Mouse (Mus musculus): ENCODE measurements around the gene C2cd2l. TPM values are rescaled to one million over a fixed set of nuclear protein-coding genes. Genes with fewer than 3 reads are reported as not detected.

C2cd2l gene
- 6.6 TPM for polyA plus RNA-seq (2014; fragmentation: Illumina TruSeq; extraction: RNeasy Lipid Tissue Mini Kit (QIAGEN cat#74804); ENCODE audit: low replicate concordance)

DNA sequence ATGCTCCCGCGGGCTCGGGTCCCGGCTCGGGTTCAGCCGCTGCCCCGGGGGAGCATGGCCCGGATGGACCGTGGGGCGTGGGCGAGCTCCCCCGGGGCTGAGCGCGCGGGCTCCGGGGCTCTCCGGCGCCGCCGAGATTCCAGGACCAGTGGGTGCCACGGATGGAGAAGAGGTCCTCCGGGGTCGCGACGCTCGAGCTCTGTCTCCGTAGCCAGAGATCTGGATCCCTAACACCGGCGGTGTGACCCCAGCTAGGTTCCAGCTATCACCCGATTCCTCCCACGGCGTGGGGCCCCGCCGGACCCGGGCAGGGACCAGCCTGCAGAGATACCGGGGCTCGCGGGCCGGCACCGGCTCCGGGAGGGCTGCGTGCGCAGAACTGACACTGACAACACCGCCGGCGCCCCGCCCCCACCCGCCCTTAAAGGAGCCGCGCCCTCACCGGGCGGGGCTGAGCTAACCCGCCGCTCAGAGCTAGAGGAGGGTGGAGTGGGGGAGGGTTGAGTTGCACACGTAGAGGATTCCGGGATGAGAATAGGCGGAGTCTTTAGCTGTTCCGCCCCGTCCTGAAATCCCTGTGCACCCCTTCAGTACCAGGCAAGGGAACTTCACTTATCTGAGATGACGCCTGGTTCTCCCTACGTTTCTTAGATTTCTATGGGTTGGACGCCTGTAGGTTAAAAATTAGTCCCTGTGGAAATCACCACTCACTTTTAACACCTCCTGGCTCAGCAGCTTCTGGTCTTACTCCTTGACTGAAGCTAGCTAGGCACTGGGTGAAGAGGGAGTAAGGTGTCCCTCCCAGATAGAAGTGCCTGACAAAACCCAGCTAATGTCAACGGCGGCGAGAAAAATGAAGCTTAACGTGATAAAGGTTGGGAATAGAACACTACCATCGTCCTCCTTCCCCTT, at the start of gene C2cd2l:
Gene C2cd2l, minus strand, starts transcription at position 399 of the 912 bp plus-strand sequence.

GRCm38 (mm10) chr9:44361190-44361917, 41.3 kb upstream of the C2cd2l start, which contains the start of gene Vps11:
Gene Vps11, minus strand, starts transcription at chr9:44361670.

DNA sequence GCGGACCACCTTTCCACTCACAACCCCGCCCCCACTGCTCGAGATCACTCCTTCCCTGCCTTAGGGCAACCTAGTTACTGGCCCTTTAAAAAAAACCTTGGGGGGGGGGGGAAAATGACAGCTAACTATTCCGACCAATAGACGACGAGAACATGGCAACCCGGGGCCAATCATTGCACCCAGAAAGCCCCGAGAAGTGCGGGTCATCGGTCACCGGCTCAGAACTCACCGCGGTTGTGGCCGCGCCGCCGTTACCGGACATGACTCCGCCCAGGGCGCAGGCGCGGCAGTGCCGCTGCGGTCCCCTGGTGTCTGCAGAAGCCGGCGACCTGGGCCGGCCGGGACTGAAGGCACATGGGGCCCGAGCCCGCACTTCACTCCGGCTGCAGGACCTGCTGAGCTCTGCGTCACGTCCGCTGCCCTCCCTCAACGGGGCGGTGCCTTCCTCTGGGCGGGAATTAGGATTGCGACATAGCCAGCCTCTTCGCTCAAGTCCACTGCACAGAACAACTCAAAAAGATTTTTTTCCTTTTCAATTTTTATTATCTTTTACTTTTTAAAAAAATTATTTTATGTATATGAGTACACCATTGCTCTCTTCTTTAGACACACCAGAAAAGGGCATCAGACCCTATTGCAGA, 23.8 kb upstream of the C2cd2l start, which contains the start of gene Hmbs:
Gene Hmbs, minus strand, starts transcription at position 448 of the 641 bp plus-strand sequence.

GRCm38 (mm10) chr9:44334396-44335330, 14.6 kb upstream of the C2cd2l start, which contains the start of gene H2afx:
Gene H2afx, plus strand, starts transcription at chr9:44334694.

DNA sequence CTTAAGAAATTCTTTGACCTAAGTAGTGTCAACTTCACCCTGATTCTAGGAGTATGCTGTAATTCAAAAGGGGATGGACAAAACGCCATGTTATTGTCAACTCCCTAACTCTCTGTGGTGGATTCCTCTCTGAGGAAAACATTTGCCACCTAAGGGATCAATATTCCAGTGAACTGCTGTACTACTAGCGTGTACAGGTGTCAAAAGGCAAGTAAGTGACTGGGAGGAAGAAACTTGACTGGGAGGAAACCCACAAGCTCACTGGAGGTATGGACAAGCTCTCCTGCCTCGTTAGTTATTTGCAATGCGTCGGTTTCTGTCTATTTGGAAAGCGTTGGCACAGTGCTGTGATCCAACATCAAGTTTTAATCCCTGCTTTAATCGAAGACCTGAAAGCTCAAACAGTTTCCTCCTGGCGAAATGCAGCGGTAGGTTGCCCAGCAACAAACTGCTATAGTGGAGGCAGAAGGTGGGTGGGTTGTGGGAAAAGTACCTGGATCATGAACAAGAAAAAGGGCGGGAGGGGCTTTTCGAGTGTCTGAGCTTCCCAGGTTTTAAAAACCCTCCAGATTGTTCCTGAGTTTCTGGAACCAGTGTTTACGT, 5.8 kb upstream of the C2cd2l start, which contains the start of gene Dpagt1:
Gene Dpagt1, plus strand, starts transcription at position 252 of the 603 bp plus-strand sequence.

GRCm38 (mm10) chr9:44305466-44306079, 14.5 kb downstream of the C2cd2l start, which contains the start of gene Hinfp:
Gene Hinfp, minus strand, starts transcription at chr9:44305671.

DNA sequence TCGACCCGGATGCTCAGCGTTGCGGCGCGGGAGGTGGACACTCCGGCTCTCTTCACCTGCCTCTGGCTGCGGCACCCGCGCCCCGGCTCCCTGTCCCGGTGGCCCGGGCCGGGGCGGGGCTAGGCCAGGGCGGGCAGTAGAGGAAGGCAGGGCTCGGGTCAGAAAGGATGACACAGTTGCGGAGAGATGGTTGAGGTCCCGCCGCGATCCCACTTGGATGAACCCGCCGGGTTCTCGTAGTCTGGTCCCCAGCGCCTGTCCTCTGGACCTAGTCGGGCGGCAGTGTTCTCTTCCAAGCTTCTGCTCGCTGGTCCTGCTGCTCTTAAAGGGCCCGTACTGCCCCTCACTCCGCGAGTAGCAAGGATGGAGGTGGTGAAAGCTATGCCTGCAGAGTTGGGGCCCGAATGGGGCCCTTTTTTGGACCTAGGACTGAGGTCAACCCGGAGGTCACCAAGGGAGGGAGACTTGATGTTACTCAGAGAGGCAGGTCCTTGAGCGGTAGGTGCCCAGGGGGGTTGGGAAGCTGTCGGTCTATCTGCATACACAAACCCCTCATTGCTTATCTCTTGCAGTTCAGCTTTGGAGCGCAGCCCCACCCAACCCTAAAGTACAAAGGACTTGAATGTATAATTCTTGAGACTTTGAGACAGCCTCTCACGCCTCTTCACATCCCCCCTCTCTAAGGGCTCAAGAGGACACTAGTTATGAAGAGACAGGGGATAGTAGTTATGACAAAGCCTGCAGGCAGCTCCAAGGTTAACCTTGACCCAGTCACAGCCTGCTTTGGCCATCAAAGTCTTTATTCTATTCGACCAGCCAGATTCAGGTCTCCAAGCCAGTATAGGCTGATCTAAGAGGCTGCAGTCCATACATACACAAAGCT, 31.8 kb downstream of the C2cd2l start, which contains the start of gene Abcg4:
Gene Abcg4, minus strand, starts transcription at position 540 of the 883 bp plus-strand sequence.

GRCm38 (mm10) chr9:44268432-44268831, 51.7 kb downstream of the C2cd2l start, which contains the start of gene Nlrx1:
Gene Nlrx1, minus strand, starts transcription at chr9:44268599.

Other genes with a start within 250 kb of the C2cd2l start
- not detected for gene Mfrp, start 218.6 kb downstream of the C2cd2l start, polyA plus RNA-seq (2014; fragmentation: Illumina TruSeq; extraction: RNeasy Lipid Tissue Mini Kit (QIAGEN cat#74804); ENCODE audit: low replicate concordance)
- gene C1qtnf5, start 213.0 kb downstream of the C2cd2l start, polyA plus RNA-seq (2014; fragmentation: Illumina TruSeq; extraction: RNeasy Lipid Tissue Mini Kit (QIAGEN cat#74804); ENCODE audit: low replicate concordance) = not detected
- gene Gm49380, start 206.8 kb downstream of the C2cd2l start, polyA plus RNA-seq (2014; fragmentation: Illumina TruSeq; extraction: RNeasy Lipid Tissue Mini Kit (QIAGEN cat#74804); ENCODE audit: low replicate concordance) = not detected
- gene Rnf26, start 206.8 kb downstream of the C2cd2l start, polyA plus RNA-seq (2014; fragmentation: Illumina TruSeq; extraction: RNeasy Lipid Tissue Mini Kit (QIAGEN cat#74804); ENCODE audit: low replicate concordance) = 0.45 TPM
- gene Mcam, start 185.8 kb downstream of the C2cd2l start, polyA plus RNA-seq (2014; fragmentation: Illumina TruSeq; extraction: RNeasy Lipid Tissue Mini Kit (QIAGEN cat#74804); ENCODE audit: low replicate concordance) = 3.6 TPM
- gene Cbl, start 86.2 kb downstream of the C2cd2l start, polyA plus RNA-seq (2014; fragmentation: Illumina TruSeq; extraction: RNeasy Lipid Tissue Mini Kit (QIAGEN cat#74804); ENCODE audit: low replicate concordance) = 39.1 TPM
- not detected for gene Ccdc153, start 79.6 kb downstream of the C2cd2l start, polyA plus RNA-seq (2014; fragmentation: Illumina TruSeq; extraction: RNeasy Lipid Tissue Mini Kit (QIAGEN cat#74804); ENCODE audit: low replicate concordance)
- gene Pdzd3, start 68.8 kb downstream of the C2cd2l start, polyA plus RNA-seq (2014; fragmentation: Illumina TruSeq; extraction: RNeasy Lipid Tissue Mini Kit (QIAGEN cat#74804); ENCODE audit: low replicate concordance) = 2.2 TPM
- not detected for gene Nlrx1, start 51.7 kb downstream of the C2cd2l start, polyA plus RNA-seq (2014; fragmentation: Illumina TruSeq; extraction: RNeasy Lipid Tissue Mini Kit (QIAGEN cat#74804); ENCODE audit: low replicate concordance)
- gene Abcg4, start 31.7 kb downstream of the C2cd2l start, polyA plus RNA-seq (2014; fragmentation: Illumina TruSeq; extraction: RNeasy Lipid Tissue Mini Kit (QIAGEN cat#74804); ENCODE audit: low replicate concordance) = not detected
- gene Hinfp, start 14.6 kb downstream of the C2cd2l start, polyA plus RNA-seq (2014; fragmentation: Illumina TruSeq; extraction: RNeasy Lipid Tissue Mini Kit (QIAGEN cat#74804); ENCODE audit: low replicate concordance) = 18.5 TPM
- 7.8 TPM for gene Dpagt1, start 5.7 kb upstream of the C2cd2l start, polyA plus RNA-seq (2014; fragmentation: Illumina TruSeq; extraction: RNeasy Lipid Tissue Mini Kit (QIAGEN cat#74804); ENCODE audit: low replicate concordance)
- 4.3 TPM for gene H2afx, start 14.4 kb upstream of the C2cd2l start, polyA plus RNA-seq (2014; fragmentation: Illumina TruSeq; extraction: RNeasy Lipid Tissue Mini Kit (QIAGEN cat#74804); ENCODE audit: low replicate concordance)
- gene Hmbs, start 23.9 kb upstream of the C2cd2l start, polyA plus RNA-seq (2014; fragmentation: Illumina TruSeq; extraction: RNeasy Lipid Tissue Mini Kit (QIAGEN cat#74804); ENCODE audit: low replicate concordance) = 18.0 TPM
- 4.8 TPM for gene Vps11, start 41.4 kb upstream of the C2cd2l start, polyA plus RNA-seq (2014; fragmentation: Illumina TruSeq; extraction: RNeasy Lipid Tissue Mini Kit (QIAGEN cat#74804); ENCODE audit: low replicate concordance)
- gene Hyou1, start 59.2 kb upstream of the C2cd2l start, polyA plus RNA-seq (2014; fragmentation: Illumina TruSeq; extraction: RNeasy Lipid Tissue Mini Kit (QIAGEN cat#74804); ENCODE audit: low replicate concordance) = 7.2 TPM
- gene Slc37a4, start 76.6 kb upstream of the C2cd2l start, polyA plus RNA-seq (2014; fragmentation: Illumina TruSeq; extraction: RNeasy Lipid Tissue Mini Kit (QIAGEN cat#74804); ENCODE audit: low replicate concordance) = 21.7 TPM
- 316 TPM for gene Rps25, start 86.9 kb upstream of the C2cd2l start, polyA plus RNA-seq (2014; fragmentation: Illumina TruSeq; extraction: RNeasy Lipid Tissue Mini Kit (QIAGEN cat#74804); ENCODE audit: low replicate concordance)
- gene Trappc4, start 87.3 kb upstream of the C2cd2l start, polyA plus RNA-seq (2014; fragmentation: Illumina TruSeq; extraction: RNeasy Lipid Tissue Mini Kit (QIAGEN cat#74804); ENCODE audit: low replicate concordance) = 40.2 TPM
- gene Ccdc84, start 98.3 kb upstream of the C2cd2l start, polyA plus RNA-seq (2014; fragmentation: Illumina TruSeq; extraction: RNeasy Lipid Tissue Mini Kit (QIAGEN cat#74804); ENCODE audit: low replicate concordance) = 16.5 TPM
- not detected for gene Foxr1, start 120.9 kb upstream of the C2cd2l start, polyA plus RNA-seq (2014; fragmentation: Illumina TruSeq; extraction: RNeasy Lipid Tissue Mini Kit (QIAGEN cat#74804); ENCODE audit: low replicate concordance)
- not detected for gene Upk2, start 134.7 kb upstream of the C2cd2l start, polyA plus RNA-seq (2014; fragmentation: Illumina TruSeq; extraction: RNeasy Lipid Tissue Mini Kit (QIAGEN cat#74804); ENCODE audit: low replicate concordance)
- gene Bcl9l, start 162.5 kb upstream of the C2cd2l start, polyA plus RNA-seq (2014; fragmentation: Illumina TruSeq; extraction: RNeasy Lipid Tissue Mini Kit (QIAGEN cat#74804); ENCODE audit: low replicate concordance) = 0.89 TPM
- gene Cxcr5, start 241.6 kb upstream of the C2cd2l start, polyA plus RNA-seq (2014; fragmentation: Illumina TruSeq; extraction: RNeasy Lipid Tissue Mini Kit (QIAGEN cat#74804); ENCODE audit: low replicate concordance) = 0.37 TPM